Mouse (Mus musculus) heart, embryonic 10.5 days (tissue): ENCODE results near the gene B3gnt9. TPM values are rescaled to one million over a fixed set of nuclear protein-coding genes. Genes with fewer than 3 reads are reported as not detected.
"Not testable (repeated sequence)": the region's sequence is repeated elsewhere in the genome, so short reads cannot be mapped to it uniquely, and the experiment has no call there.

Experiments used
- DNase-seq: peaks from one replicate; pipeline ENCODE4 v3.0.0-alpha.2; 2017; ENCODE audit warnings: low spot score
- H3K27ac ChIP-seq: fragments of 300-500 bp; sonication (generic); 2 replicates; pipeline ENCODE4 v1.5.1; 2016; ENCODE audit warnings: mild to moderate bottlenecking
- H3K27me3 ChIP-seq: fragments of 300-500 bp; sonication (generic); 2 replicates; pipeline ENCODE4 v1.6.1; 2016; ENCODE audit warnings: mild to moderate bottlenecking; ENCODE audit not compliant: poor library complexity, insufficient read depth, severe bottlenecking
- H3K36me3 ChIP-seq: fragments of 300-500 bp; sonication (generic); 2 replicates; pipeline ENCODE4 v1.6.1; 2016; ENCODE audit warnings: mild to moderate bottlenecking, moderate library complexity
- H3K4me1 ChIP-seq: fragments of 300-500 bp; sonication (generic); 2 replicates; pipeline ENCODE4 v1.6.1; 2016; ENCODE audit warnings: mild to moderate bottlenecking
- H3K4me3 ChIP-seq: fragments of 300-500 bp; sonication (generic); 2 replicates; pipeline ENCODE4 v1.5.1; 2016; ENCODE audit warnings: mild to moderate bottlenecking, moderate library complexity
- H3K9me3 ChIP-seq: fragments of 300-500 bp; sonication (generic); 2 replicates; pipeline ENCODE4 v1.6.1; 2016; ENCODE audit warnings: mild to moderate bottlenecking, moderate library complexity
- WGBS: fragments of 180-500 bp; shearing (Covaris S2); methylation state at CpG from one replicate; pipeline ENCODE4 v1.1.7; 2016; 5-methylcytosine and 5-hydroxymethylcytosine counted together
- polyA plus RNA-seq: library from polyadenylated mRNA; unstranded; fragments of >200 nt; fragmentation: Nextera tagmentation; extraction: Ambion mirVana; gene quantifications from 2 replicates; pipeline ENCODE4 v1.2.1, GENCODE M21; 2016

The B3gnt9 gene
- polyA plus RNA-seq, 1 experiment from 2014 or later = 8.1 TPM

DNA sequence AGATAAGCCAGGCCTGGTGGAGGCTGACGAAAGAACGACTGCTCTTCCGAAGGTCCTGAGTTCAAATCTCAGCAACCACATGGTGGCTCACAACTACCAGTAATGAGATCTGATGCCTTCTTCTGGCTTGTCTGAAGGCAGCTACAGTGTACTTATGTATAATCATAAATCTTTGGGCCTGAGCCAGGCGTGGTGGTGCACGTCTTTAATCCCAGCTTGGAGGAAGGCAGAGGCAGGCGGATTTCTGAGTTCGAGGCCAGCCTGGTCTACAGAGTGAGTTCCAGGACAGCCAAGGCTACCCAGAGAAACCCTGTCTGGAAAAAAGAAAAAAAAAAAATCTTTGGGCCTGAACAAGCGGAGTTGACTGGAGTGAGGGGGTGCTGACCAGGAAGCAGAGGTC lies 36.4 kb upstream of the B3gnt9 start:
- not testable (repeated sequence) for H3K4me3 ChIP-seq, H3K27ac ChIP-seq, H3K9me3 ChIP-seq, DNase-seq, H3K36me3 ChIP-seq
- 77% methylated on average over 8 of the region's 8 CpGs for WGBS
- H3K27me3 ChIP-seq = peaks cover 50% of the 10 kb centered on the region
- peaks cover 40% of the 10 kb centered on the region for H3K4me1 ChIP-seq

DNA sequence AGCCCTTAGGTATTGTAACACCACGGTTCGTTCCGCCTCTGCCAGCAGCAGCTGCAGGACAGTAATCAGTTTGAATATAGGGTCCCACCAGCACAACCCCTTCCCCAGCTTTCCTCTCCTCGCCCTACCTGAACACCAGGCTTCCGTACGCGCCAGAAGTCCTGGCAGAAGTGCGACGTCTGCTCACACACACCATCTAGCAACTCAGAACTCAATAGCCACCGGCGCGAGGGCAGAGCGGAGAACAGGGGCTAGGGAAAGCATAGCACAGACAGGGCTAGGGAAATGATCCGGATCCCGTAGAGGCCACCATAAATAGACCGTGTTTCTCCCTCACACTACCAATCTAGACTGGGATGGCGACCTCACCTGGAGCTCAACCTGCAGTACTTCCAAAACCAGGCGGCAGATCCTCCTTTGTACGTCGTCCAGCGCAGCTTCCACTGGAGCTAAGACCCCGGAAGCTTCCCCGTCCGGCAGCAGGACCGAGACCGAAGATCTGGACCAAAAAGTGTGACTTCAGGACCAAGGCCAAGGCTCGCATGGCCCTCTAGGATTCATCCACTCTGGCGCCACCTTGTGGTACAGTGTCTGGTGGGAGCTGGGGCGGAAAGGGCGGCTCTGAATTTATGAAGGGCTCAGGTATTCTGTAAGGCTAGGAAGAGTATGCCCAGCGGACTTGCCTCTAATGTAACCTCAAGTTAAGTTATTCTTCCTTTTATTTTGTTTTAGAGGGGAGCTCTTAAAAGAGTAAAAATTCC lies 35.8 kb upstream of the B3gnt9 start:
- DNase-seq = peak; percentile 93
- peaks cover 51% of the 10 kb centered on the region for H3K27me3 ChIP-seq
- H3K4me1 ChIP-seq = peaks cover 37% of the 10 kb centered on the region
- peak overlapping the region; percentile 66 for H3K4me3 ChIP-seq
- H3K9me3 ChIP-seq = no peaks in the 10 kb centered on the region
- no peaks in the 10 kb centered on the region for H3K36me3 ChIP-seq
- no peak overlapping the region for H3K27ac ChIP-seq
- 8% methylated on average over 31 of the region's 31 CpGs for WGBS

DNA sequence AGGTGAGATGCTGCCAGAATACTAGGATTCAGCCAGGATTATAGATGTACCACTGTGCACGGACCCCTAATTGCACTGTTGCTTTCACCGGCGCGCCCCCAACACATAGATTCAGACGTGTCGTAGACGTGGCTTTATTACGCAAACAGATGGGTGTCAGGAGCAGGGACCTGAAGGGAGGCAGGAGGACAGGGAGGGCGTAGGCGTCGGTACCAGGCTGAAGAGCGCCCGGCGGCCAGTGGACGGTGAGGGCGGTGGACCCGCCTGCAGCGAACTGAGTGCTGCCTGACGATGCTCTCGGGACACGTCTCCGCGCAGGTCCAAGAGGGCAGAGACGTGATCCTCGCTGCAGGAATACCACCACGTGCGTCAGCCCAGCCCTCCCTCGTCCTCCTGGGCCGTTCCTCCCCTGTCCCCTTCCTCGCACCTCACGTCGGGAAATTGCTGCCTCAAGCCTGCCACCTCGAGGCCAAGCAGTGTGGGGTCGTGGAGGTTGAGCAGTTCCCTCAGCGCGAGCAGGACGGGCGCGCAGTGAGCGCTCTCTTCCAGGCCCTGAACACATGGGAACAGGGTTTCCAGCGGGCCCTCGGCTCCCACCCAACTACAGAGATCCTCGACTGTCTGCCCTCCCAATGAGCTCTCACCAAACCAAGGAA lies 35.0 kb upstream of the B3gnt9 start, which contains the start of gene 4931428F04Rik:
Gene 4931428F04Rik (minus strand): TSS at position 60 of the 656 bp plus-strand sequence.
- H3K4me3 ChIP-seq = peak within 1 kb of the TSS; percentile 66
- no peaks in the 10 kb centered on the region for H3K9me3 ChIP-seq
- peaks cover 31% of the 10 kb centered on the region for H3K4me1 ChIP-seq
- DNase-seq = no peak
- peaks cover 6% of the 10 kb centered on the region; the same call in 1 of the 2 replicates for H3K36me3 ChIP-seq
- H3K27ac ChIP-seq = peak within 1 kb of the TSS; percentile 89
- H3K27me3 ChIP-seq = peaks cover 51% of the 10 kb centered on the region
- WGBS = 5% methylated on average over 43 of the region's 43 CpGs

- peaks cover 11% of the 10 kb centered on the region; the same call in 1 of the 2 replicates for H3K36me3 ChIP-seq
- peak; percentile 97 for DNase-seq
- H3K27me3 ChIP-seq = peaks cover 52% of the 10 kb centered on the region
- H3K4me3 ChIP-seq = peak overlapping the region; percentile 66
- peaks cover 28% of the 10 kb centered on the region for H3K4me1 ChIP-seq
- no peaks in the 10 kb centered on the region for H3K9me3 ChIP-seq
- peak overlapping the region; percentile 89 for H3K27ac ChIP-seq
- WGBS = under 1% methylated on average over 53 of the region's 53 CpGs
Observed at GRCm38 (mm10) chr8:105288958-105289732, 34.2 kb upstream of the B3gnt9 start.

DNA sequence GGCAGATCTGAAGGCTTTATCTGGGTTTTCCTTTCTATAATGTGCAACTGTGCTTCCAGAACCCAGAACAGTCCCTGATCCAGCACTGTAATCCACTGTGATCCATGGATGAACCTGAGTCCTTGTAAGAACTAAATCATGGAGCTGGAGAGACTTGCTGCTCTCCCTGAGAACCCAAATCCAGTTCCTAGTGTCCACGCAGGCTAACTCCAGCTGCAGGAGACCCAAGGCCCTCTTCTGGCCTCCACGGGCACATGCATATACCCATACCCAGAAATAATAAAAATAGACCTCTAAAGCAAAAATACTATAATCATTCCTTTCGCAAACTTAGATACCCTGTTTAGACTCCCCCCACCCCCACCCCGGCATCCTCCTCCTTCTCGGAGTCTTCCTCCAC lies 33.3 kb upstream of the B3gnt9 start:
- Histone ChIP-seq H3K9me3 (no peaks in the 10 kb centered on the region), H3K4me3 (no peak overlapping the region; the same call in 1 of the 2 replicates), H3K4me1 (peaks cover 27% of the 10 kb centered on the region), H3K36me3 (peaks cover 11% of the 10 kb centered on the region; the same call in 1 of the 2 replicates), H3K27ac (no peak overlapping the region), H3K27me3 (peaks cover 55% of the 10 kb centered on the region)
- DNase-seq = no peak
- 93% methylated on average over 5 of the region's 5 CpGs for WGBS

GRCm38 (mm10) chr8:105286907-105287306 lies 32.0 kb upstream of the B3gnt9 start:
- peaks cover 29% of the 10 kb centered on the region for H3K4me1 ChIP-seq
- no peak for DNase-seq
- H3K27ac ChIP-seq = no peak overlapping the region
- 90% methylated on average over 4 of the region's 4 CpGs for WGBS
- no peaks in the 10 kb centered on the region for H3K9me3 ChIP-seq
- H3K27me3 ChIP-seq = peaks cover 61% of the 10 kb centered on the region
- H3K4me3 ChIP-seq = no peak overlapping the region
- peaks cover 11% of the 10 kb centered on the region; the same call in 1 of the 2 replicates for H3K36me3 ChIP-seq

DNA sequence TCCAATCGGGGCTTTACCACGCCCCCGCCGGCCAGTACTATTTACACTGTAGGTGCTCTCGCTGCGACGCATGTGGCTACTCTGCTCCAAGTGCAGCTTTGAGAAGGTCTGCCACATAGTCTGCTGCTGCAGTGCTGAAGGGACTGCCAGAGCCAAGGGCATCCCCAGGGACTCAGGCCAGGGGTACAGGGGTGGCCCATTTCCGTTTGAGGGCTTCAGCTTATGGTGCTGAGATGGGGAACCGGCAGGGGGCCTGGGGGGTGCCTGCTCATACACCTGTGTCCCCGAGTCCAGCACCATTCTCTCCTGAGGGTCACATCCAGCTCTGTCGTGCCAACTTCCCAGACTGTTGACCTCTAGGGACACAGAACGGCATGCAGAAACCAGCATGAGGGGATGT lies 30.6 kb upstream of the B3gnt9 start:
- Histone ChIP-seq H3K36me3 (peaks cover 14% of the 10 kb centered on the region; the same call in 1 of the 2 replicates), H3K27me3 (peaks cover 71% of the 10 kb centered on the region), H3K9me3 (no peaks in the 10 kb centered on the region), H3K4me3 (no peak overlapping the region), H3K27ac (no peak overlapping the region), H3K4me1 (peaks cover 25% of the 10 kb centered on the region)
- no peak for DNase-seq
- 46% methylated on average over 12 of the region's 12 CpGs for WGBS

- H3K27me3 ChIP-seq = peaks cover 85% of the 10 kb centered on the region
- WGBS = 20% methylated on average over 23 of the region's 23 CpGs
Observed at GRCm38 (mm10) chr8:105283074-105283473, 28.1 kb upstream of the B3gnt9 start.

GRCm38 (mm10) chr8:105282239-105282638 lies 27.3 kb upstream of the B3gnt9 start:
- Histone ChIP-seq H3K4me1 (peaks cover 14% of the 10 kb centered on the region), H3K27me3 (peaks cover 94% of the 10 kb centered on the region), H3K4me3 (no peak overlapping the region), H3K36me3 (peaks cover 18% of the 10 kb centered on the region; the same call in 1 of the 2 replicates), H3K27ac (no peak overlapping the region), H3K9me3 (no peaks in the 10 kb centered on the region)
- no peak for DNase-seq
- 59% methylated on average over 4 of the region's 4 CpGs for WGBS

More at GRCm38 (mm10) chr8:105283074-105283473, 28.1 kb upstream of the B3gnt9 start:
- Histone ChIP-seq H3K4me1 (peaks cover 14% of the 10 kb centered on the region), H3K36me3 (peaks cover 18% of the 10 kb centered on the region; the same call in 1 of the 2 replicates), H3K4me3 (no peak overlapping the region), H3K27ac (no peak overlapping the region), H3K9me3 (no peaks in the 10 kb centered on the region)
- no peak for DNase-seq

DNA sequence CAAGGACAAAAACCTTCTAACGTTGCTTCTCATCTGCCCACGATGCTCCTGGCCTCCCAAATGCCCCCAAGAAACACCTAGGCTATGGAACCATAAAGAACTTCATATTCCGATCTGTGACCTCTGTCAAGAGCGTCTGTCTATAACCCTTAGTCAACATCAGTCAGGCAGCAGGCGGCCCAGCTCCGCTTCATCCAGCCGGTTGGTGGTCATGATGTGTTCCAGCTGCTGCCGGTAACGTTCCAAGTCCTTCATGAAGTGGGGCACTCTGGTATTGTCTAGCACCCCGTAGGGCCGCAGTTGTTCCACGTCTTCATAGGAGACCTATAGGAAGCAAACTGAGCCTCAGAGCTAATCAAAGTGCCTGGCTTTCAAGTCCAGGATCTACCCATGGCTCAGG lies 26.9 kb upstream of the B3gnt9 start:
- Histone ChIP-seq H3K36me3 (peaks cover 18% of the 10 kb centered on the region; the same call in 1 of the 2 replicates), H3K27me3 (peaks cover 97% of the 10 kb centered on the region), H3K4me3 (no peak overlapping the region), H3K9me3 (no peaks in the 10 kb centered on the region), H3K4me1 (peaks cover 16% of the 10 kb centered on the region), H3K27ac (no peak overlapping the region)
- no peak for DNase-seq
- WGBS = 88% methylated on average over 12 of the region's 12 CpGs

DNA sequence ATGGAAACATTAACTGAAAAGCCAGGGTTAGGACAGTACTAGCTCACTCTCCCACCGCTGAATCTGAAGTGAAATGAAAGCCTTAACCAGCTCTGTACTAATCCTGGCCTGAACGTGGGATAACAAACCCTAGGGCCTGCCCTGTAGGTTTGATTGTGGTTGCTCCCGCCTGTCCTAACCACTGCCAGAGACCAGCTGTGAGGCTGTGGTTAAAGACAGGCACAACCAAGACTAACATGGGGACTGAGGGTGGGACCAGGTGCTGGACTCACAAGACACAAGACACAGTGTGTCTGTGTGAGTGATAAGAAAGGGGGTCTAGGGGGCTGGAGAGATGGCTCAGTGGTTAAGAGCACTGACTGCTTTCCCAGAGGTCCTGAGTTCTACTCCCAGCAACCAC lies 25.6 kb upstream of the B3gnt9 start:
- no peaks in the 10 kb centered on the region for H3K9me3 ChIP-seq
- no peak for DNase-seq
- peaks cover 29% of the 10 kb centered on the region for H3K4me1 ChIP-seq
- H3K4me3 ChIP-seq = no peak overlapping the region
- H3K27me3 ChIP-seq = peaks cover 98% of the 10 kb centered on the region
- H3K27ac ChIP-seq = no peak overlapping the region
- peaks cover 18% of the 10 kb centered on the region; the same call in 1 of the 2 replicates for H3K36me3 ChIP-seq
- WGBS = 74% methylated on average over 3 of the region's 3 CpGs

- Histone ChIP-seq H3K4me3 (peak overlapping the region; percentile 49), H3K9me3 (no peaks in the 10 kb centered on the region), H3K4me1 (peaks cover 33% of the 10 kb centered on the region), H3K36me3 (peaks cover 7% of the 10 kb centered on the region; the same call in 1 of the 2 replicates), H3K27me3 (peaks cover 100% of the 10 kb centered on the region), H3K27ac (no peak overlapping the region)
- WGBS = 3% methylated on average over 28 of the region's 28 CpGs
- DNase-seq = no peak
Observed at GRCm38 (mm10) chr8:105278911-105279334, 24.0 kb upstream of the B3gnt9 start.
